ENCODE assay signal across 8 mouse cellular contexts in genomic region chr7:141455610-141456314, GRCm38 (mm10). TPM values are rescaled to one million over a fixed set of nuclear protein-coding genes. Genes with fewer than 3 reads are reported as not detected.
A peak's percentile ranks its signal among the peaks of the same experiment; 100 is the strongest.
DNase-seq lines count a peak whose midpoint lies in the region; ATAC-seq and TF ChIP-seq lines count a peak whose summit lies in the region.

No protein-coding gene starts in this region.

- DNase-seq in ovary, postnatal 36 days (ENCODE audit: low spot score): peak; percentile 70
- no peak for DNase-seq in ovary, postnatal 10 days (ENCODE audit: low spot score)
- peak; percentile 77 to 78 for DNase-seq in cerebellum, adult 2 months
- DNase-seq in gastrocnemius, adult 2 months: peak; percentile 85
- DNase-seq in liver, embryonic 11.5 days (ENCODE audit: low spot score): no peak
- DNase-seq in midbrain, postnatal 0 days (ENCODE audit: low spot score): peak; percentile 68
- DNase-seq in thymus, postnatal 14 days: peak; percentile 60

- H3K27ac ChIP-seq in cerebellum, adult 2 months (ENCODE audit: insufficient read depth, low read length): peak overlapping the region; percentile 91
- peak overlapping the region; percentile 100 for H3K27ac ChIP-seq in gastrocnemius, adult 2 months
- H3K27ac ChIP-seq in hindbrain, embryonic 15.5 days (replicated peaks): peak overlapping the region; percentile 61
- peak overlapping the region; percentile 66 for H3K27ac ChIP-seq in liver, embryonic 11.5 days (ENCODE audit: low read depth, low read length)
- H3K27ac ChIP-seq in midbrain, postnatal 0 days (ENCODE audit: low read depth, low read length): peak overlapping the region; percentile 76

- intact Hi-C loops in gastrocnemius, adult 2 months (cut with DNase I): loop anchor here (5.0 kb wide), 1 partner anchor 43 kb away; the partner anchor contains the start of gene Gatd1

- no peaks in the 10 kb centered on the region for H3K27me3 ChIP-seq in cerebellum, adult 2 months (ENCODE audit: control insufficient read depth, insufficient read depth, low read length)
- peaks cover 17% of the 10 kb centered on the region for H3K27me3 ChIP-seq in hindbrain, embryonic 15.5 days
- H3K27me3 ChIP-seq in liver, embryonic 11.5 days (replicated peaks; ENCODE audit: control insufficient read depth, insufficient read depth, low read length): peaks cover 8% of the 10 kb centered on the region
- H3K27me3 ChIP-seq in midbrain, postnatal 0 days (ENCODE audit: insufficient read depth, low read length): peaks cover 3% of the 10 kb centered on the region; the same call in 1 of the 2 replicates

- peak; percentile 14 for ATAC-seq in hindbrain, embryonic 15.5 days (ENCODE audit: low FRiP score, low read depth)
- ATAC-seq in liver, embryonic 11.5 days (replicated peaks; ENCODE audit: low FRiP score): peak; percentile 24
- ATAC-seq in midbrain, postnatal 0 days (ENCODE audit: low FRiP score): peak; percentile 25

- peaks cover 52% of the 10 kb centered on the region for H3K4me1 ChIP-seq in cerebellum, adult 2 months (ENCODE audit: control insufficient read depth, insufficient read depth, low read length)
- peaks cover 21% of the 10 kb centered on the region for H3K4me1 ChIP-seq in hindbrain, embryonic 15.5 days (replicated peaks)
- H3K4me1 ChIP-seq in liver, embryonic 11.5 days (replicated peaks; ENCODE audit: control insufficient read depth, insufficient read depth, low read length): peaks cover 15% of the 10 kb centered on the region
- peaks cover 5% of the 10 kb centered on the region; the same call in 1 of the 2 replicates for H3K4me1 ChIP-seq in midbrain, postnatal 0 days (ENCODE audit: insufficient read depth, low read length)

- peak overlapping the region; percentile 63 for H3K9ac ChIP-seq in hindbrain, embryonic 15.5 days
- H3K9ac ChIP-seq in liver, embryonic 11.5 days (ENCODE audit: low read depth, low read length): peak overlapping the region; percentile 77
- peak overlapping the region; percentile 74 for H3K9ac ChIP-seq in midbrain, postnatal 0 days (replicated peaks; ENCODE audit: low read length, poor library complexity, severe bottlenecking)

- TF ChIP-seq POLR2A in cerebellum, adult 2 months (IDR thresholded peaks at IDR 0.05; ENCODE audit: borderline replicate concordance, insufficient read depth, low read length): peak; percentile 35; the same call in 1 of the 2 replicates

- H3K4me2 ChIP-seq in hindbrain, embryonic 15.5 days: peak overlapping the region; percentile 89
- peak overlapping the region; percentile 95 for H3K4me2 ChIP-seq in liver, embryonic 11.5 days
- H3K4me2 ChIP-seq in midbrain, postnatal 0 days (ENCODE audit: low read depth, low read length, poor library complexity, severe bottlenecking): peak overlapping the region; percentile 89

- peaks cover 23% of the 10 kb centered on the region for H3K36me3 ChIP-seq in hindbrain, embryonic 15.5 days
- peaks cover 13% of the 10 kb centered on the region for H3K36me3 ChIP-seq in liver, embryonic 11.5 days (ENCODE audit: control insufficient read depth, insufficient read depth, low read length)
- peaks cover 37% of the 10 kb centered on the region for H3K36me3 ChIP-seq in midbrain, postnatal 0 days (ENCODE audit: insufficient read depth, low read length)

- no peaks in the 10 kb centered on the region for H3K9me3 ChIP-seq in hindbrain, embryonic 15.5 days
- H3K9me3 ChIP-seq in liver, embryonic 11.5 days (ENCODE audit: control insufficient read depth, low read length): no peaks in the 10 kb centered on the region
- no peaks in the 10 kb centered on the region for H3K9me3 ChIP-seq in midbrain, postnatal 0 days (ENCODE audit: low read length)

- no peak for TF ChIP-seq CTCF in cerebellum, adult 2 months (IDR thresholded peaks at IDR 0.05; ENCODE audit: borderline replicate concordance, insufficient read depth, low read depth, low read length)
- no peak for TF ChIP-seq CTCF in gastrocnemius, adult 2 months (IDR thresholded peaks at IDR 0.05)
- no peak for TF ChIP-seq CTCF in midbrain, postnatal 0 days (IDR thresholded peaks at IDR 0.05)

- peak overlapping the region; percentile 72 for H3K4me3 ChIP-seq in cerebellum, adult 2 months (replicated peaks; ENCODE audit: insufficient read depth, low read depth, low read length)
- H3K4me3 ChIP-seq in gastrocnemius, adult 2 months: peak overlapping the region; percentile 86
- peak overlapping the region; percentile 68 for H3K4me3 ChIP-seq in hindbrain, embryonic 15.5 days
- peak overlapping the region; percentile 73 for H3K4me3 ChIP-seq in liver, embryonic 11.5 days (ENCODE audit: low read depth, low read length)
- peak overlapping the region; percentile 74 for H3K4me3 ChIP-seq in midbrain, postnatal 0 days (ENCODE audit: low read depth, low read length)

- 1% methylated on average over 23 of the region's 23 CpGs for WGBS in cerebellum, adult 2 months
- 2% methylated on average over 23 of the region's 23 CpGs for WGBS in hindbrain, embryonic 15.5 days
- 2% methylated on average over 23 of the region's 23 CpGs for WGBS in liver, embryonic 11.5 days
- under 1% methylated on average over 23 of the region's 23 CpGs for WGBS in midbrain, postnatal 0 days

RNA-seq across cellular contexts. Expression of gene Pnpla2, which starts 0.8 kb away (rescaled TPM):
- polyA plus RNA-seq in cerebellum, adult 2 months (2012; rRNA removed): 46.8 and 51.3 TPM in 2 replicates
- total RNA-seq in gastrocnemius, adult 2 months (2021): 100 to 1,000 TPM; 345 to 348 TPM
- 19.7 and 19.8 TPM in 2 replicates for polyA plus RNA-seq in hindbrain, embryonic 15.5 days (2015; fragmentation: Nextera tagmentation; extraction: Ambion mirVana)
- 23.4 and 23.7 TPM in 2 replicates for polyA plus RNA-seq in liver, embryonic 11.5 days (2014; fragmentation: Nextera tagmentation; extraction: Ambion mirVana)
- total RNA-seq in midbrain, postnatal 0 days (2014; rRNA removed): 6.5 and 7.0 TPM in 2 replicates
- 22.2 and 24.5 TPM in 2 replicates for polyA plus RNA-seq in midbrain, postnatal 0 days (2015; fragmentation: Nextera tagmentation; extraction: Ambion mirVana)

RNA-seq across cellular contexts. Expression of gene Cracr2b, which starts 5.1 kb away (rescaled TPM):
- 8.3 and 10.1 TPM in 2 replicates for polyA plus RNA-seq in cerebellum, adult 2 months (2012; rRNA removed)
- 1 to 10 TPM; 6.1 to 6.3 TPM for total RNA-seq in gastrocnemius, adult 2 months (2021)
- 7.1 and 9.5 TPM in 2 replicates for polyA plus RNA-seq in hindbrain, embryonic 15.5 days (2015; fragmentation: Nextera tagmentation; extraction: Ambion mirVana)
- polyA plus RNA-seq in liver, embryonic 11.5 days (2014; fragmentation: Nextera tagmentation; extraction: Ambion mirVana): 4.3 and 7.2 TPM in 2 replicates
- 4.0 and 5.3 TPM in 2 replicates for total RNA-seq in midbrain, postnatal 0 days (2014; rRNA removed)
- polyA plus RNA-seq in midbrain, postnatal 0 days (2015; fragmentation: Nextera tagmentation; extraction: Ambion mirVana): 5.3 and 5.9 TPM in 2 replicates

RNA-seq across cellular contexts. Expression of gene Rplp2, which starts 8.6 kb away (rescaled TPM):
- polyA plus RNA-seq in cerebellum, adult 2 months (2012; rRNA removed): 481 and 571 TPM in 2 replicates
- total RNA-seq in gastrocnemius, adult 2 months (2021): 100 to 1,000 TPM; 567 to 623 TPM
- 674 and 754 TPM in 2 replicates for polyA plus RNA-seq in hindbrain, embryonic 15.5 days (2015; fragmentation: Nextera tagmentation; extraction: Ambion mirVana)
- 1,652 and 1,836 TPM in 2 replicates for polyA plus RNA-seq in liver, embryonic 11.5 days (2014; fragmentation: Nextera tagmentation; extraction: Ambion mirVana)
- 180 and 197 TPM in 2 replicates for total RNA-seq in midbrain, postnatal 0 days (2014; rRNA removed)
- polyA plus RNA-seq in midbrain, postnatal 0 days (2015; fragmentation: Nextera tagmentation; extraction: Ambion mirVana): 761 and 852 TPM in 2 replicates

RNA-seq across cellular contexts. Expression of gene Cd151, which starts 11.4 kb away (rescaled TPM):
- 68.7 and 73.9 TPM in 2 replicates for polyA plus RNA-seq in cerebellum, adult 2 months (2012; rRNA removed)
- 10 to 100 TPM; 83.2 to 90.2 TPM for total RNA-seq in gastrocnemius, adult 2 months (2021)
- 20.6 and 20.7 TPM in 2 replicates for polyA plus RNA-seq in hindbrain, embryonic 15.5 days (2015; fragmentation: Nextera tagmentation; extraction: Ambion mirVana)
- 20.6 and 22.3 TPM in 2 replicates for polyA plus RNA-seq in liver, embryonic 11.5 days (2014; fragmentation: Nextera tagmentation; extraction: Ambion mirVana)
- total RNA-seq in midbrain, postnatal 0 days (2014; rRNA removed): 46.4 and 52.9 TPM in 2 replicates
- polyA plus RNA-seq in midbrain, postnatal 0 days (2015; fragmentation: Nextera tagmentation; extraction: Ambion mirVana): 13.6 and 15.0 TPM in 2 replicates

RNA-seq across cellular contexts. Expression of gene Pidd1, which starts 11.9 kb away (rescaled TPM):
- 3.2 and 4.4 TPM in 2 replicates for polyA plus RNA-seq in cerebellum, adult 2 months (2012; rRNA removed)
- under 1 TPM; 0.08 to 0.20 TPM for total RNA-seq in gastrocnemius, adult 2 months (2021)
- 3.9 and 4.5 TPM in 2 replicates for polyA plus RNA-seq in hindbrain, embryonic 15.5 days (2015; fragmentation: Nextera tagmentation; extraction: Ambion mirVana)
- polyA plus RNA-seq in liver, embryonic 11.5 days (2014; fragmentation: Nextera tagmentation; extraction: Ambion mirVana): 22.5 and 22.7 TPM in 2 replicates
- total RNA-seq in midbrain, postnatal 0 days (2014; rRNA removed): 1.4 and 1.6 TPM in 2 replicates
- 1.1 and 1.3 TPM in 2 replicates for polyA plus RNA-seq in midbrain, postnatal 0 days (2015; fragmentation: Nextera tagmentation; extraction: Ambion mirVana)

Comparison
In these comparisons a context has a peak if more than half of its experiments do, and no peak if none do; other contexts are left out.
1. DNase-seq: peak in ovary, postnatal 36 days (single experiment), cerebellum, adult 2 months (2 of 2), gastrocnemius, adult 2 months (single experiment), midbrain, postnatal 0 days (single experiment) and thymus, postnatal 14 days (single experiment); none in ovary, postnatal 10 days (single experiment) and liver, embryonic 11.5 days (single experiment).
2. Peak in every context shown above with its lines, with median percentiles within 50 percentile points of each other: H3K27ac ChIP-seq, H3K4me3 ChIP-seq, ATAC-seq, H3K4me2 ChIP-seq and H3K9ac ChIP-seq.